Mouse (Mus musculus) thymus, postnatal 25 days (tissue): ENCODE data around the gene Wipf2.
"Not testable (repeated sequence)": the region's sequence is repeated elsewhere in the genome, so short reads cannot be mapped to it uniquely, and the experiment has no call there.

ENCODE experiments used
- DNase-seq: peaks from one replicate; pipeline ENCODE4 v3.0.0; 2022

Gene Wipf2

GRCm38 (mm10) chr11:98863028-98863750 is at the start of gene Wipf2:
TSS of gene Wipf2 (plus strand) at chr11:98863638.
- peak; percentile 97 for DNase-seq

DNA sequence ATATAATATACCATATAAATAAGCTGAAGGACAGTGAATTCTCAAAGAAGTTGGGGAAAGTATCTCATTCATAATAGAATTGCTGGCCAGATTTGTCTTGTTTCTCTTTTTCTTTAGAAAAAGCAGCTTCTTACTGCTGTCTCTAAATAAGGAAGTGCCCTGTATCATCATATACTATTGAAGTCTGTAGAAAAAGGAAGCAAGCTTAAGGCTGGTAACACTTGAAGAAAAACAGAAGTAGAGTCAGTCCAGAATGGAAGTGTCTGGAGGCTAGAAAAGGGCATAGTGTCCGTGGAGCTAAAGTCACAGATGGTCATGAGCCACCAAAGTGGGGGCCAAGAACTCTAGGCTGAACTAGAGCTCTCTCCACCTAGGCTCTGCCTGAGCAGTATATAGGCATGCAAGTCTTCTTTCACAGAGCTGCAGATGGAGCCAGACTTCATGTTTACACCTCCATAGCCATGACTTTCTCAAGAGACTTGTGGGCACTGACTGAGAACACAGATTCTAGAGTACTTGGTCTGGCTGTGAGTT is 46.7 kb upstream of the Wipf2 start:
- no peak for DNase-seq

DNA sequence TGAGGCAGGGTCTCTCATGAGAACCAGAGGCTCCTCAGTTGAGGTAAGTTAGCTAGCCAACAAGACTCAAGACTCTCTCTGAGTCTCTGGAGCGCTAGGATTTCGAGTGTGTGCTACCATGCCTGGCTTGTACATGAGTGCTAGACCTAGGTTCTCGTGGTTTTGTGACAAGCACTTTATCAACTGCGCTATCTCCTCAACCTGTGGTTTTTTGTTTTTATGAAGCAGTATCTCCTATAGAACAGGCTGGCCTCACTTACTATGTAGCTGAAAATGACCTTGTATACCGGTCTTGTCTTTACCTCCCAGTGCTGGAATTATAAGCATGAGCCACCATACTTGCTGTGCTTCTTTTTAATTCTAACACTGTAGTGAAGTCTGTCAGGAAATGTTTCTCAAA is 42.5 kb upstream of the Wipf2 start:
- no peak for DNase-seq

DNA sequence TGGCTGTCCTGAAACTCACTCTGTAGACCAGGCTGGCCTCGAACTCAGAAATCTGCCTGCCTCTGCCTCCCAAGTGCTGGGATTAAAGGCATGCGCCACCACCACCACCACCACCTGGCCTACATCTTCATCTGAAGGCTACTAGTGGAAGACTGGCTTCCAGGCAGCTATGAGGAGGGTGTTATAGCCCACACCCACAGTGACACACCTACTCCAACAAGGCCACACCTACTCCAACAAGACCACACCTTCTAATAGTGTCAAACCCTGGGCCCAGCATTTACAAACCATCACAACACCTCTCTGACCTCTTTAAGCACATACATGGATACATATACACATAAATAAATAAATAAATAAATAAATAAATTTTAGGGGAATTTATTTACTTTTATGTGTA is 37.4 kb upstream of the Wipf2 start:
- DNase-seq, result not testable (repeated sequence)

GRCm38 (mm10) chr11:98827877-98828276 is 35.6 kb upstream of the Wipf2 start:
- DNase-seq, result no peak

DNA sequence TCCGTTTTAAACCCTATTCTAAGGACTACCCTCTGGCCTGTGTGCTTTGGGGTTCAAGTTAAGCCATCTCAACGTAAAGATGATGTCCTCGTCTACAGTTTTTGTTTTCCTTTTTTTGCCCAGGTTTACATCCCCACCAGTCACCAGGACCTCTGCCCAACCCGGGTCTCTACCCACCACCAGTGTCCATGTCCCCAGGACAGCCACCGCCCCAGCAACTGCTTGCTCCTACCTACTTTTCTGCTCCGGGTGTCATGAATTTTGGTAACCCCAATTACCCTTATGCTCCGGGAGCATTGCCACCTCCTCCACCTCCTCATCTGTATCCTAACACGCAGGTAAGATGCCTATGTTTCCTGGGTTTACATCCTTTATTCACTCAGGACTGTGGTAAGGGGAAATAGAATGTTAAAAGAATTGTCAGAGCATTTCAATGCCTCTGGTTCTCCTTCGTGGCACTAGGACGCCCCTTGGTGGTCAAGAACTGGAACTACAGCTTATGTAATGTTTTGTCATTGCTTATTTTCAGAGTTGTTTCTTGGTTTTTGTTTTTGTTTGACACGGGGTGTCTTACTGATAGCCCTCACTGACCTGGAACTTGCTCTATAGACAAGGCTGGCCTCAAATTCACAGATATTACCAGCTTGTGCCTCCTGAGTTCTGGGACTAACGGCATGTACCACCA is 34.2 kb upstream of the Wipf2 start:
- DNase-seq, result peak; percentile 41

DNA sequence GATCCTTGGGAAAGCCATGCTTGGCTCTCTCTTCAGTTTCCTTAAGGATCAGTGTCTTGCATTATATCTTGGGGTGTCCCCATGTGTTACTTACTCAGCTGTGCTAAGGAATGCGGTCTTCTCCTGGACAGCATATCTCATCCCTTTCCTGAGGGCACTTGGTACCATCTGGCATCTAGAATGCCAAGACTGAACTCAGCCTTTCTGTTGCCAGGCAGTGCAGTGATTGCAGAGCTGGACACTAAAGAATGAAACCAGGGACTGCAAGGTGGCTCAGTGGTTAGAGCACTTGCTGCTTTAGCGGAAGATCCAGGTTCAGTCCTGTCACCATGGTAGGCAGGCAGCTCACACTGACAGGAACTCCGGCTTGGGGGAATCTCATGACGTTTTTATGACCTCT is 33.6 kb upstream of the Wipf2 start:
- DNase-seq, result no peak

DNA sequence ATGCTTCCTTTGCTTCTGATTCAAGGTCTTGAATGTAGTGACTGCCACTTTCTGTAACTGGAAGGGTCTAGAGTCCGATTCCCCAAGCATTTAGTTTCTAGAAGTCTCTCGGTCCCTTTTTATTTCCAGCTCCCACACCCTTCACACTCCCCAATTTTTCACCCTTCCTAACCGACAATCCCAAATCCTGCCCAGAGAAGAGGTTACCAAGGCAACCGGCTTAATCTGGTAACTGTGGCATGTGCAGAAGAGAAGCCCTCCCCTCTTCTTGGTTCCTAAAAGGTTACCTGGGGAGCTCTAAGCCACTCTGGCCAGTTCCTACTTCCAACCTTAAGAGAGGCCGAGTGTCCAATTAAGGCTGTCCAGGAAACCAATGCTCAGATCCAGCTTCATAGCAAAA is 28.1 kb upstream of the Wipf2 start:
- DNase-seq, result no peak

GRCm38 (mm10) chr11:98835725-98836124 is 27.7 kb upstream of the Wipf2 start:
- no peak for DNase-seq

GRCm38 (mm10) chr11:98836128-98836527 is 27.3 kb upstream of the Wipf2 start:
- no peak for DNase-seq

DNA sequence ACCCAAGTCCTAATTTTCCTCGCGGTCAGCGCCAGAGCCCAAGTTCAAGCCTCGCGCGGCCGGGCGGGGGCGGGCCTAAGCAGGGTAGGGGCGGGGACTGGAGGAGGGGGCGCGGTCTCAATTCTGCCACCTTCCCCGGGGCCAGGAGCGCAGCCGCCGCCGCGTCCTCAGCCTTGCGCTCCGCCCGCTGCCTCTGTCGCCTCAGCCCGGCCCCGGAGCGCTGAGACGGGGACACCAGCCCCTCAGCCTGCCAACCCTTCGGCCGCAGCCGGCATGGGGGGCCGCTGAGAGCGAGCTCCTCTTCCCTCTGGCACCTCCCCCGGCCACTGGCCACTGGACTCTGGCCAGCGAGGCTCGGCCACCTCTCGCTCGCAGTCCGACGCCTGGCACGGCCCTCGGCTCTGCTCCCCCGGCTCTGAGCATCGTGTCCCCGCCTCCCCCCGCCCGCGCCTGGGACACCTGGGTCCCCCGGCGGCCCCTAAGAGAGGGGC is 26.7 kb upstream of the Wipf2 start, which contains the start of gene Rapgefl1:
Gene Rapgefl1 (plus strand): TSS at position 135 of the 491 bp plus-strand sequence.
- peak; percentile 82 for DNase-seq

- DNase-seq, result peak; percentile 47
Observed at GRCm38 (mm10) chr11:98837231-98837704, 26.2 kb upstream of the Wipf2 start.

DNA sequence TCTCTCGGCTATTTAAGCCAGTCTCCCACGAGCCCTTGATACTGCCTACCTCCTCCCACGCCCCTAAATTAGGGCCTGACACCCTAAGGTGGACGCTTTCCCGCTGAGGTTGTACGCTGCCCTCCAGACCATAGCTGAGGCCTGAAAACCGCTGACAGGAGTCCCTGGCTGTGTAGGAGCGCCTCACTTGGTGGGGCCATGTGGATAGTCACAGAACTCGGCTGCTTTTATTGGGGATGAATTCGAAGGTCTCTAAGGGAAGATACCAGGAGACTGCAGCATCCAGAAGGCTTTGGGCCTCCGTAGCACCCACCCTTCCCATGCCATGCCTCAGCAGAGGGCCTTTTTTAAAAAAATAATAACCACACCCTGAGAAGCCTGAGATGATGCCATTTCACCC is 25.5 kb upstream of the Wipf2 start:
- no peak for DNase-seq

- DNase-seq, result no peak
Observed at GRCm38 (mm10) chr11:98838512-98838911, 24.9 kb upstream of the Wipf2 start.

GRCm38 (mm10) chr11:98839402-98839801 is 24.0 kb upstream of the Wipf2 start:
- no peak for DNase-seq

- DNase-seq, result peak; percentile 47
Observed at GRCm38 (mm10) chr11:98839897-98840296, 23.5 kb upstream of the Wipf2 start.

GRCm38 (mm10) chr11:98846016-98846415 is 17.4 kb upstream of the Wipf2 start:
- no peak for DNase-seq

GRCm38 (mm10) chr11:98846865-98847604 is 16.4 kb upstream of the Wipf2 start:
- no peak for DNase-seq

DNA sequence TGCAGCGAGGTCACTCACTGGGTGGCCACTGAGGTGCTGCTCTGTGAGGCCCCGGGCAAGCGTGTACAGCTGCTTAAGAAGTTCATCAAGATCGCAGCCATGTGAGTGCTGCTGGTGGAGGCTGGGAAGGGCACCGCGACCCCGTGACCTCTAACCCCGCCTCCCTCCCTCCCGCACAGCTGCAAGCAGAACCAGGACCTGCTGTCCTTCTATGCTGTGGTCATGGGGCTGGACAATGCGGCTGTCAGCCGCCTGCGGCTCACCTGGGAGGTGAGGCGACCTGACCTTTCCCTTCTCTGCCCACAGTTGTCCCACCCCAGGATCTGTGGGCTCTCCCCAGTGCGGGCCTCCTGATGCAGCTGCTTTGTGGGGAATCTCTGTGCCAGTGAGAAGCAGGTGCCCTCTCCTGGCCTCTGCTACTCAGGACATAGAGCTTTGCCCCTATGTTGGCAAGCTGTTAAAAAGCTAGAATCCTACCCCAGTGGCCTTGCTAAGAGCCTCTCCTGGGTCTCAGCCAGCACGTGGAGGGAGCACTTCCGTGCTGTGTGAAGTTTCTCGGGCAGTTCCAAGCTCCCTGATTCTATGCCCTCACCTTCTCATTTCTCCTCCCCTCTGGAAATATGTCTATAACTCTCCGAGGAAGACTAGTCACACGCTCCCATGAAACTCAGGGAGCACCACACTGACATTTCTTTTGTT is 14.1 kb upstream of the Wipf2 start:
- no peak for DNase-seq

- DNase-seq, result no peak
Observed at GRCm38 (mm10) chr11:98850100-98851093, 13.0 kb upstream of the Wipf2 start.

- no peak for DNase-seq
Observed at GRCm38 (mm10) chr11:98854116-98854515, 9.3 kb upstream of the Wipf2 start.
